Mouse (Mus musculus) neural tube, embryonic 15.5 days (tissue): ENCODE data around the gene Rbm33. TPM values are rescaled to one million over a fixed set of nuclear protein-coding genes. Genes with fewer than 3 reads are reported as not detected.

Experiments used
- ATAC-seq: fragments of 200-750 bp; cut with Nextera tagmentation; 2 replicates; pipeline ENCODE4 v1.8.0; 2017; ENCODE audit warnings: mild to moderate bottlenecking, moderate TSS enrichment, moderate library complexity; ENCODE audit not compliant: low FRiP score
- H3K27ac ChIP-seq: fragments of 300-500 bp; sonication (generic); replicated peaks from 2 replicates; pipeline ENCODE4 v1.5.1; 2015; ENCODE audit warnings: mild to moderate bottlenecking, inconsistent platforms
- H3K27me3 ChIP-seq: fragments of 300-500 bp; sonication (generic); replicated peaks from 2 replicates; pipeline ENCODE4 v1.6.1; 2015; ENCODE audit warnings: inconsistent platforms
- H3K36me3 ChIP-seq: fragments of 300-500 bp; sonication (generic); 2 replicates; pipeline ENCODE4 v1.6.1; 2015; ENCODE audit warnings: inconsistent platforms
- H3K4me1 ChIP-seq: fragments of 300-500 bp; sonication (generic); 2 replicates; pipeline ENCODE4 v1.6.1; 2015; ENCODE audit warnings: inconsistent platforms
- H3K4me2 ChIP-seq: fragments of 300-500 bp; sonication (generic); 2 replicates; pipeline ENCODE4 v1.6.1; 2015; ENCODE audit warnings: inconsistent platforms, mild to moderate bottlenecking, moderate library complexity
- H3K4me3 ChIP-seq: fragments of 300-500 bp; sonication (generic); replicated peaks from 2 replicates; pipeline ENCODE4 v1.5.1; 2015; ENCODE audit warnings: mild to moderate bottlenecking, inconsistent platforms
- H3K9ac ChIP-seq: fragments of 300-500 bp; sonication (generic); replicated peaks from 2 replicates; pipeline ENCODE4 v1.6.1; 2015; ENCODE audit warnings: mild to moderate bottlenecking, inconsistent platforms
- H3K9me3 ChIP-seq: fragments of 300-500 bp; sonication (generic); replicated peaks from 2 replicates; pipeline ENCODE4 v1.6.1; 2016; ENCODE audit warnings: inconsistent platforms
- WGBS: fragments of 180-500 bp; shearing (Covaris S2); methylation state at CpG from one replicate; pipeline ENCODE4 v1.1.7; 2015; ENCODE audit warnings: mixed read lengths; 5-methylcytosine and 5-hydroxymethylcytosine counted together
- polyA plus RNA-seq: library from polyadenylated mRNA; unstranded; fragments of >200 nt; fragmentation: Nextera tagmentation; extraction: Ambion mirVana; gene quantifications from 2 replicates; pipeline ENCODE4 v1.2.1, GENCODE M21; 2015

Gene Rbm33
- polyA plus RNA-seq, 1 experiment from 2014 or later = 12.3 TPM

DNA sequence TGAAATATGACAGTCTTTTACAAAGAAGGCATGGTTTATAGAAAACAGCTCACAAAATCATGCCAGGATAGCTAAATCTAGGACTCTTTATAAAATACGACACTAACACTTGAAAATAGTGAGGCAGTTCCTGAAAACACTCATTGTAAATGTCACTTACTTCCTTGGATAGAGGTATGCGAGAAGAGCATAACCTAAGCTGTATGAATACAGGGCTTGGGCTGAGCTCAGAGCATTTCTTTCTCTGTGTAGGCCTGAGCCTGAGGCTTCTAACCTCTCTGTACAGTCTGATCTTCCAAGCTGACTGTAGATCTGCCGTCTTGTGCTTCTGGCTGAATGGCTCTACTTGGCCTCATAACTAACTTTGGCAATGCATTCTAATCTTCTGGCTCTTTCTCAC, 69.9 kb downstream of the Rbm33 start:
- Histone ChIP-seq H3K4me3 (no peak overlapping the region), H3K27me3 (no peaks in the 10 kb centered on the region), H3K4me2 (no peak overlapping the region), H3K27ac (no peak overlapping the region), H3K4me1 (no peaks in the 10 kb centered on the region), H3K9ac (no peak overlapping the region), H3K36me3 (peaks cover 41% of the 10 kb centered on the region), H3K9me3 (no peaks in the 10 kb centered on the region)
- ATAC-seq = no peak
- 88% methylated on average over 3 of the region's 3 CpGs for WGBS

DNA sequence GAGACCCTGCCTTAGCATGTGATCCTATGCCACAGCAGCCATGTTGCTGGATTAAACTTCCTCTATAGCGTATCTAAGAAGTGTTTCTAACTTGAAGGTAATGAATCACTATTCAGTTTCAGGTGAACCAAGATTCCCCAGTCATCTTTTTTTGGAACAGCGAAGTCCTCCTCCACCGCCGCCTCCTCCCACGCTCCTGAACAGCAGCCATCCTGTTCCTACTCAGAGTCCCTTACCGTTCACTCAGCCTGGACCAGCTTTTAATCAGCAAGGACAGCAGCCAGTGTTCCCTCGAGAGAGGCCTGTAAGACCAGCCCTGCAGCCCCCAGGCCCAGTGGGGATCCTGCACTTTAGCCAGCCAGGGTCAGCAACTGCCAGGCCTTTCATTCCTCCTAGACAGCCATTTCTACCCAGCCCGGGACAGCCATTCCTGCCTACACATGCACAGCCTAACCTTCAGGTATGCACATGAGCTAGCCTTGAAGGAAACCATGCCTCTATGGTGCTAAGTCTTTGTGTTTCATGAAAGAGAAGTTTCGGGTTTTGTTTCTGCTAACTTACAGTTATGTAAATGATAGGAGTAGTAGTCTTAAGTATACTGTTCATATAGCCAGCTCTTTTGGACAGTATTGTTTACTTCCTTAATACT, 70.7 kb downstream of the Rbm33 start:
- Histone ChIP-seq H3K27ac (no peak overlapping the region), H3K36me3 (peaks cover 41% of the 10 kb centered on the region), H3K9me3 (no peaks in the 10 kb centered on the region), H3K9ac (no peak overlapping the region), H3K4me2 (no peak overlapping the region), H3K4me1 (no peaks in the 10 kb centered on the region), H3K4me3 (no peak overlapping the region), H3K27me3 (no peaks in the 10 kb centered on the region)
- WGBS = 85% methylated on average over 9 of the region's 9 CpGs
- no peak for ATAC-seq

- WGBS = 75% methylated on average over 3 of the region's 3 CpGs
- no peak overlapping the region for H3K27ac ChIP-seq
- H3K9me3 ChIP-seq = no peaks in the 10 kb centered on the region
- no peak overlapping the region for H3K4me3 ChIP-seq
- no peaks in the 10 kb centered on the region for H3K27me3 ChIP-seq
- H3K9ac ChIP-seq = no peak overlapping the region
- no peaks in the 10 kb centered on the region for H3K4me1 ChIP-seq
- H3K36me3 ChIP-seq = peaks cover 44% of the 10 kb centered on the region
- no peak overlapping the region for H3K4me2 ChIP-seq
- ATAC-seq = no peak
These were observed 71.3 kb downstream of the Rbm33 start for GRCm38 (mm10) chr5:28388184-28388583.

GRCm38 (mm10) chr5:28390189-28390588, 73.3 kb downstream of the Rbm33 start:
- 92% methylated on average over 6 of the region's 6 CpGs for WGBS
- H3K4me2 ChIP-seq = no peak overlapping the region
- ATAC-seq = no peak
- no peaks in the 10 kb centered on the region for H3K4me1 ChIP-seq
- no peak overlapping the region for H3K27ac ChIP-seq
- H3K36me3 ChIP-seq = peaks cover 57% of the 10 kb centered on the region
- H3K9ac ChIP-seq = no peak overlapping the region
- H3K9me3 ChIP-seq = no peaks in the 10 kb centered on the region
- no peaks in the 10 kb centered on the region for H3K27me3 ChIP-seq
- H3K4me3 ChIP-seq = no peak overlapping the region

- ATAC-seq = no peak
- no peak overlapping the region for H3K4me3 ChIP-seq
- no peaks in the 10 kb centered on the region for H3K27me3 ChIP-seq
- H3K27ac ChIP-seq = no peak overlapping the region
- no peak overlapping the region for H3K4me2 ChIP-seq
- no peak overlapping the region for H3K9ac ChIP-seq
- peaks cover 23% of the 10 kb centered on the region for H3K36me3 ChIP-seq
- WGBS = 96% methylated on average over 2 of the region's 2 CpGs
- no peaks in the 10 kb centered on the region for H3K9me3 ChIP-seq
- H3K4me1 ChIP-seq = no peaks in the 10 kb centered on the region
These were observed 80.4 kb downstream of the Rbm33 start for GRCm38 (mm10) chr5:28397344-28397743.

DNA sequence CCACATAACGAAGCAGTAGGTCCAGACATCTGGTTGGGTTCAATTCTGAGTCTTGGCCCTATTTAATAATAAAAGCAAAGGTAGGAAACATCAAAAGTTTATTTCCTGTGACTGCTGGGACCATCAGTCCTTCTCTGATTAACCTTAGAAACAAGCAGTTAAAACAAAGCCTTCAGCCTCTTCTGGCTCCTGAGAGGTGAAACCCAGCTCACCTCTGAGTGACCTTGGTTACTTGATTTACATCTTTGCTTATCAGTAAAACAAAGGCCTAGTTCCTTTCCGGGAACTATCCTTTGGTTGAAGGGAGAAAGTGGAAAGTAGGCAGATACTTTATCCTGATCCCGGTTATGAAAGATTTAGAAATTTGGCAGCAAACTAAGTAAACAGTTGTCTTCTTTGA, 81.8 kb downstream of the Rbm33 start:
- Histone ChIP-seq H3K36me3 (peaks cover 18% of the 10 kb centered on the region), H3K4me3 (no peak overlapping the region), H3K4me1 (no peaks in the 10 kb centered on the region), H3K4me2 (no peak overlapping the region), H3K27me3 (no peaks in the 10 kb centered on the region), H3K27ac (no peak overlapping the region), H3K9ac (no peak overlapping the region), H3K9me3 (no peaks in the 10 kb centered on the region)
- 81% methylated on average over 3 of the region's 3 CpGs for WGBS
- no peak for ATAC-seq

DNA sequence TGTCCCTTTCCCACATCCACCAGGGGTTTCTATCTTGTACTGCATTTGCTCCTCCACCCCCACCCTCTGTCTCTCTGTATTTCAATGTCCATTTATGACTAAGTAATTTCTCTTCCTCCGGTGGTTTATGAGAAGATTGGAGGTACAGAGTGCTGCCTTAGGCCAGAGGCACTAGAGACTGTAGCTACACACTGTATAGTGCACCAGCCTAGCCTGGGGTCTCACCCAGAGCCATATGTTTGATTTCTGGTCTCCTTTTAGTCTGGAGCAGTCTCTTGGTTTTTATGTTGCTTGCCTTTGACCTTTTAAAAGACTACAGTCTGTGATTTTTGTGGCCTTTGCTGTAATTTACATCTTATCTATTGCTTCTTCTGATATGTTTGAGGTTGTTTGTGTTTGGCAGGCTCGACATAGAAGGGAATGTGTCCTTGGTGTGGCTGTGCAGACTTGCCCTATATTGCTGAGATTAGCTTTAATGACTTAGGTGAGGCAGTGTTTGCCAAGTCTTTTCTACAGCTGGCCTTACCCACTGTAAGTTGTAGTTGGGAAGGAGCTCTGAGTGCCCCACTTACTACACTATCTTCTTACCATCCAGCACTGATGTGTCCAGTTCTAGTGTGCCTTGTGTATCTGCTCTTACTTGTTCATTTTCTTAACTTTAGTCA, 82.7 kb downstream of the Rbm33 start:
- no peaks in the 10 kb centered on the region for H3K27me3 ChIP-seq
- ATAC-seq = no peak
- H3K4me2 ChIP-seq = no peak overlapping the region
- H3K9ac ChIP-seq = no peak overlapping the region
- no peaks in the 10 kb centered on the region for H3K9me3 ChIP-seq
- 89% methylated on average over 2 of the region's 2 CpGs for WGBS
- no peaks in the 10 kb centered on the region for H3K4me1 ChIP-seq
- H3K4me3 ChIP-seq = no peak overlapping the region
- no peak overlapping the region for H3K27ac ChIP-seq
- H3K36me3 ChIP-seq = peaks cover 10% of the 10 kb centered on the region

DNA sequence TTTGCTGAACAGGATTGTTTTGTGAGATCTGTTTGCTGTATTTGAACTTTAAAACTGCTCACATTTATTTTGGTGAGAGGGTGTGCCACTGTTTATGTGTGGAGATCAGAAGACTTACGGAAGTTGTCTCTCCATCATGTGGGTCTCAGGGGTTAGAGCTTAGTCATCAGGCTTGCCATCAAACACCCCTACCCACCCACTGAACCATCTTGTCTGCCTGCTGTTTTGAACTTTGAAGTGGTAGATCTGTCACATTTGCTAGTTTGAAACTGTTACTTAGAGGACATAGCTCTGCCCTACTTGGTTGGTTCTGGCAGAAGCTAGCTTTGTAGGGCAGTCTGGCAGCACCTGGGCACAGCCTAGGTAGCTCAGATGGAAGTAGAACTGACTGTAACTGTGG, 85.8 kb downstream of the Rbm33 start:
- 89% methylated on average over 1 of the region's 1 CpGs for WGBS
- Histone ChIP-seq H3K9ac (no peak overlapping the region), H3K27me3 (no peaks in the 10 kb centered on the region), H3K4me1 (no peaks in the 10 kb centered on the region), H3K4me2 (no peak overlapping the region), H3K4me3 (no peak overlapping the region), H3K27ac (no peak overlapping the region), H3K36me3 (no peaks in the 10 kb centered on the region; the same call in 1 of the 2 replicates), H3K9me3 (no peaks in the 10 kb centered on the region)
- ATAC-seq = no peak

GRCm38 (mm10) chr5:28406662-28407061, 89.7 kb downstream of the Rbm33 start:
- Histone ChIP-seq H3K36me3 (peaks cover 25% of the 10 kb centered on the region), H3K9me3 (no peaks in the 10 kb centered on the region), H3K4me1 (no peaks in the 10 kb centered on the region), H3K4me2 (no peak overlapping the region), H3K27me3 (no peaks in the 10 kb centered on the region), H3K4me3 (no peak overlapping the region), H3K9ac (no peak overlapping the region), H3K27ac (no peak overlapping the region)
- 89% methylated on average over 3 of the region's 3 CpGs for whole genome bisulfite sequencing
- no peak for ATAC-seq

- H3K9ac ChIP-seq = no peak overlapping the region
- WGBS = 88% methylated on average over 2 of the region's 2 CpGs
These were observed 95.2 kb downstream of the Rbm33 start for GRCm38 (mm10) chr5:28412006-28412685.

GRCm38 (mm10) chr5:28413533-28413932, 96.6 kb downstream of the Rbm33 start:
- 92% methylated on average over 5 of the region's 5 CpGs for WGBS
- Histone ChIP-seq H3K4me1 (no peaks in the 10 kb centered on the region), H3K36me3 (peaks cover 86% of the 10 kb centered on the region), H3K4me3 (no peak overlapping the region), H3K9me3 (no peaks in the 10 kb centered on the region), H3K4me2 (no peak overlapping the region), H3K9ac (no peak overlapping the region), H3K27ac (no peak overlapping the region), H3K27me3 (no peaks in the 10 kb centered on the region)
- no peak for ATAC-seq

More at GRCm38 (mm10) chr5:28412006-28412685, 95.2 kb downstream of the Rbm33 start:
- H3K27ac ChIP-seq = no peak overlapping the region
- peaks cover 76% of the 10 kb centered on the region for H3K36me3 ChIP-seq
- no peak overlapping the region for H3K4me3 ChIP-seq
- no peak for ATAC-seq
- no peaks in the 10 kb centered on the region for H3K27me3 ChIP-seq
- H3K4me2 ChIP-seq = no peak overlapping the region
- no peaks in the 10 kb centered on the region for H3K9me3 ChIP-seq
- H3K4me1 ChIP-seq = no peaks in the 10 kb centered on the region

DNA sequence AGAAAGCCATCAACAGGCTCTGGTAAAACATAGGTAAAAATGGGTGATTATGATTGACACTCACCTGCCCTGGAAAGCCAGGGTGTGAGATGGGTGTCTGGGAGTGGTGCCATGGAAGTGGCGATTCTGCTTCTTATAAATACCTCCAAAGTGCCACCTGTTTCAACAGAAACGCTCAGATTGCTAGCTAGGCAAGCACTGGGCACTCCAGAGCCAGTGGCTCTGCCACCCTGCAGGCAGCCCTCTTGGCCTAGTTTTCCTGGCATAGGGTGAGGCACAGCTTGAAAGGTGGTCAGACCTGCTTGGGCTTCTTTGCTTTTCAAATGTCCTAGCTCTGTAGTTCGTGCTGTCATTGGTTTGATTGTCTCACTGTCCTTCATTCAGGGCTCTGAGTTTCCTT, 97.2 kb downstream of the Rbm33 start:
- Histone ChIP-seq H3K9ac (no peak overlapping the region), H3K27ac (no peak overlapping the region), H3K4me2 (no peak overlapping the region), H3K36me3 (peaks cover 90% of the 10 kb centered on the region), H3K4me1 (no peaks in the 10 kb centered on the region), H3K4me3 (no peak overlapping the region), H3K9me3 (no peaks in the 10 kb centered on the region), H3K27me3 (no peaks in the 10 kb centered on the region)
- no peak for ATAC-seq
- WGBS = 98% methylated on average over 3 of the region's 3 CpGs
